Mouse (Mus musculus): Measurements from ENCODE around the gene Shisa9. TPM values are rescaled to one million over a fixed set of nuclear protein-coding genes. Genes with fewer than 3 reads are reported as not detected.

The Shisa9 gene
- polyA plus RNA-seq, 1 experiment from 2014 or later = 0.83 TPM

- Histone ChIP-seq H3K4me1 (ENCODE audit: control insufficient read depth, insufficient read depth, low read length) (no peaks in the 10 kb centered on the region), H3K36me3 (ENCODE audit: control insufficient read depth, insufficient read depth, low read length) (no peaks in the 10 kb centered on the region), H3K9me3 (replicated peaks; ENCODE audit: control insufficient read depth, low read length) (no peaks in the 10 kb centered on the region), H3K27ac (ENCODE audit: low read length) (no peak overlapping the region), H3K9ac (ENCODE audit: low read length) (no peak overlapping the region), H3K27me3 (ENCODE audit: control insufficient read depth, insufficient read depth, low read length) (no peaks in the 10 kb centered on the region), H3K4me3 (replicated peaks; ENCODE audit: low read length) (no peak overlapping the region), H3K4me2 (ENCODE audit: low read depth, low read length) (no peak overlapping the region)
- WGBS = 82% methylated on average over 3 of the region's 3 CpGs
- ATAC-seq (ENCODE audit: insufficient read depth, low FRiP score) = no peak
Measured at GRCm38 (mm10) chr16:12119463-12119862, 135.6 kb downstream of the Shisa9 start.

GRCm38 (mm10) chr16:12129782-12130181 lies 145.9 kb downstream of the Shisa9 start:
- WGBS = 87% methylated on average over 3 of the region's 3 CpGs
- no peak for ATAC-seq (ENCODE audit: insufficient read depth, low FRiP score)
- no peak overlapping the region for H3K27ac ChIP-seq (ENCODE audit: low read length)
- H3K36me3 ChIP-seq (ENCODE audit: control insufficient read depth, insufficient read depth, low read length) = no peaks in the 10 kb centered on the region
- H3K4me2 ChIP-seq (ENCODE audit: low read depth, low read length) = no peak overlapping the region
- H3K4me1 ChIP-seq (ENCODE audit: control insufficient read depth, insufficient read depth, low read length) = no peaks in the 10 kb centered on the region
- H3K27me3 ChIP-seq (ENCODE audit: control insufficient read depth, insufficient read depth, low read length) = no peaks in the 10 kb centered on the region
- H3K4me3 ChIP-seq (replicated peaks; ENCODE audit: low read length) = no peak overlapping the region
- peaks cover 7% of the 10 kb centered on the region for H3K9me3 ChIP-seq (replicated peaks; ENCODE audit: control insufficient read depth, low read length)
- H3K9ac ChIP-seq (ENCODE audit: low read length) = no peak overlapping the region

- H3K9me3 ChIP-seq (replicated peaks; ENCODE audit: control insufficient read depth, low read length) = no peaks in the 10 kb centered on the region
- no peak for ATAC-seq (ENCODE audit: insufficient read depth, low FRiP score)
- H3K4me1 ChIP-seq (ENCODE audit: control insufficient read depth, insufficient read depth, low read length) = no peaks in the 10 kb centered on the region
- no peak overlapping the region for H3K4me3 ChIP-seq (replicated peaks; ENCODE audit: low read length)
- no peak overlapping the region for H3K9ac ChIP-seq (ENCODE audit: low read length)
- no peaks in the 10 kb centered on the region for H3K27me3 ChIP-seq (ENCODE audit: control insufficient read depth, insufficient read depth, low read length)
- H3K36me3 ChIP-seq (ENCODE audit: control insufficient read depth, insufficient read depth, low read length) = no peaks in the 10 kb centered on the region
- no peak overlapping the region for H3K4me2 ChIP-seq (ENCODE audit: low read depth, low read length)
- no peak overlapping the region for H3K27ac ChIP-seq (ENCODE audit: low read length)
Measured at GRCm38 (mm10) chr16:12146666-12147065, 162.8 kb downstream of the Shisa9 start.

- 78% methylated on average over 4 of the region's 4 CpGs for WGBS
- H3K9me3 ChIP-seq (replicated peaks; ENCODE audit: control insufficient read depth, low read length) = no peaks in the 10 kb centered on the region
- no peaks in the 10 kb centered on the region for H3K4me1 ChIP-seq (ENCODE audit: control insufficient read depth, insufficient read depth, low read length)
Measured at GRCm38 (mm10) chr16:12151986-12152385, 168.1 kb downstream of the Shisa9 start.

GRCm38 (mm10) chr16:12154476-12154875 lies 170.6 kb downstream of the Shisa9 start:
- Histone ChIP-seq H3K36me3 (ENCODE audit: control insufficient read depth, insufficient read depth, low read length) (no peaks in the 10 kb centered on the region), H3K9me3 (replicated peaks; ENCODE audit: control insufficient read depth, low read length) (no peaks in the 10 kb centered on the region), H3K4me2 (ENCODE audit: low read depth, low read length) (no peak overlapping the region), H3K4me3 (replicated peaks; ENCODE audit: low read length) (no peak overlapping the region), H3K4me1 (ENCODE audit: control insufficient read depth, insufficient read depth, low read length) (no peaks in the 10 kb centered on the region), H3K27me3 (ENCODE audit: control insufficient read depth, insufficient read depth, low read length) (no peaks in the 10 kb centered on the region), H3K27ac (ENCODE audit: low read length) (no peak overlapping the region), H3K9ac (ENCODE audit: low read length) (no peak overlapping the region)
- no peak for ATAC-seq (ENCODE audit: insufficient read depth, low FRiP score)
- 84% methylated on average over 2 of the region's 2 CpGs for WGBS

More at GRCm38 (mm10) chr16:12151986-12152385, 168.1 kb downstream of the Shisa9 start:
- Histone ChIP-seq H3K27ac (ENCODE audit: low read length) (no peak overlapping the region), H3K4me3 (replicated peaks; ENCODE audit: low read length) (no peak overlapping the region), H3K9ac (ENCODE audit: low read length) (no peak overlapping the region), H3K36me3 (ENCODE audit: control insufficient read depth, insufficient read depth, low read length) (no peaks in the 10 kb centered on the region), H3K27me3 (ENCODE audit: control insufficient read depth, insufficient read depth, low read length) (no peaks in the 10 kb centered on the region), H3K4me2 (ENCODE audit: low read depth, low read length) (no peak overlapping the region)
- no peak for ATAC-seq (ENCODE audit: insufficient read depth, low FRiP score)

GRCm38 (mm10) chr16:12173482-12174041 lies 189.6 kb downstream of the Shisa9 start:
- Histone ChIP-seq H3K9me3 (replicated peaks; ENCODE audit: control insufficient read depth, low read length) (no peaks in the 10 kb centered on the region), H3K4me3 (replicated peaks; ENCODE audit: low read length) (no peak overlapping the region), H3K27ac (ENCODE audit: low read length) (no peak overlapping the region), H3K4me2 (ENCODE audit: low read depth, low read length) (no peak overlapping the region), H3K9ac (ENCODE audit: low read length) (no peak overlapping the region), H3K4me1 (ENCODE audit: control insufficient read depth, insufficient read depth, low read length) (no peaks in the 10 kb centered on the region), H3K27me3 (ENCODE audit: control insufficient read depth, insufficient read depth, low read length) (no peaks in the 10 kb centered on the region), H3K36me3 (ENCODE audit: control insufficient read depth, insufficient read depth, low read length) (no peaks in the 10 kb centered on the region)
- no peak for ATAC-seq (ENCODE audit: insufficient read depth, low FRiP score)
- 74% methylated on average over 1 of the region's 1 CpGs for WGBS

GRCm38 (mm10) chr16:12178031-12178430 lies 194.1 kb downstream of the Shisa9 start:
- H3K27me3 ChIP-seq (ENCODE audit: control insufficient read depth, insufficient read depth, low read length) = no peaks in the 10 kb centered on the region
- no peaks in the 10 kb centered on the region for H3K4me1 ChIP-seq (ENCODE audit: control insufficient read depth, insufficient read depth, low read length)
- ATAC-seq (ENCODE audit: insufficient read depth, low FRiP score) = no peak
- H3K4me2 ChIP-seq (ENCODE audit: low read depth, low read length) = no peak overlapping the region
- H3K4me3 ChIP-seq (replicated peaks; ENCODE audit: low read length) = no peak overlapping the region
- H3K27ac ChIP-seq (ENCODE audit: low read length) = no peak overlapping the region
- H3K36me3 ChIP-seq (ENCODE audit: control insufficient read depth, insufficient read depth, low read length) = no peaks in the 10 kb centered on the region
- no peak overlapping the region for H3K9ac ChIP-seq (ENCODE audit: low read length)
- H3K9me3 ChIP-seq (replicated peaks; ENCODE audit: control insufficient read depth, low read length) = no peaks in the 10 kb centered on the region
- WGBS = 59% methylated on average over 2 of the region's 2 CpGs

GRCm38 (mm10) chr16:12189739-12190138 lies 205.8 kb downstream of the Shisa9 start:
- 63% methylated on average over 2 of the region's 2 CpGs for WGBS
- no peaks in the 10 kb centered on the region for H3K9me3 ChIP-seq (replicated peaks; ENCODE audit: control insufficient read depth, low read length)
- no peak for ATAC-seq (ENCODE audit: insufficient read depth, low FRiP score)

GRCm38 (mm10) chr16:12196841-12197240 lies 212.9 kb downstream of the Shisa9 start:
- 94% methylated on average over 4 of the region's 4 CpGs for WGBS

More at GRCm38 (mm10) chr16:12189739-12190138, 205.8 kb downstream of the Shisa9 start:
- no peak overlapping the region for H3K27ac ChIP-seq (ENCODE audit: low read length)
- no peaks in the 10 kb centered on the region for H3K27me3 ChIP-seq (ENCODE audit: control insufficient read depth, insufficient read depth, low read length)
- H3K4me2 ChIP-seq (ENCODE audit: low read depth, low read length) = no peak overlapping the region
- H3K4me3 ChIP-seq (replicated peaks; ENCODE audit: low read length) = no peak overlapping the region
- no peak overlapping the region for H3K9ac ChIP-seq (ENCODE audit: low read length)
- no peaks in the 10 kb centered on the region for H3K4me1 ChIP-seq (ENCODE audit: control insufficient read depth, insufficient read depth, low read length)
- no peaks in the 10 kb centered on the region for H3K36me3 ChIP-seq (ENCODE audit: control insufficient read depth, insufficient read depth, low read length)

More at GRCm38 (mm10) chr16:12196841-12197240, 212.9 kb downstream of the Shisa9 start:
- no peaks in the 10 kb centered on the region for H3K9me3 ChIP-seq (replicated peaks; ENCODE audit: control insufficient read depth, low read length)
- no peak overlapping the region for H3K4me3 ChIP-seq (replicated peaks; ENCODE audit: low read length)
- H3K36me3 ChIP-seq (ENCODE audit: control insufficient read depth, insufficient read depth, low read length) = no peaks in the 10 kb centered on the region
- no peak overlapping the region for H3K4me2 ChIP-seq (ENCODE audit: low read depth, low read length)
- no peak overlapping the region for H3K27ac ChIP-seq (ENCODE audit: low read length)
- no peak overlapping the region for H3K9ac ChIP-seq (ENCODE audit: low read length)
- ATAC-seq (ENCODE audit: insufficient read depth, low FRiP score) = no peak
- H3K4me1 ChIP-seq (ENCODE audit: control insufficient read depth, insufficient read depth, low read length) = no peaks in the 10 kb centered on the region
- H3K27me3 ChIP-seq (ENCODE audit: control insufficient read depth, insufficient read depth, low read length) = no peaks in the 10 kb centered on the region

Measured in stomach, embryonic 16.5 days (tissue).